Mouse (Mus musculus) embryo, embryonic 11 days (tissue): ENCODE data around the gene Tpst2.

Source experiments
- DNase-seq: peaks from one replicate; pipeline ENCODE4 v3.0.0-alpha.2; 2015

The Tpst2 gene

GRCm38 (mm10) chr5:112276267-112276873 is at the start of gene Tpst2:
TSS of gene Tpst2 (plus strand) at chr5:112276691.
- peak; percentile 99 for DNase-seq

- peak; percentile 50 for DNase-seq
Measured at GRCm38 (mm10) chr5:112227354-112227753, 49.1 kb upstream of the Tpst2 start.

- peak; percentile 37 for DNase-seq
Measured at GRCm38 (mm10) chr5:112227898-112228239, 48.6 kb upstream of the Tpst2 start.

GRCm38 (mm10) chr5:112228240-112229076 is 48.0 kb upstream of the Tpst2 start:
- peak; percentile 87 for DNase-seq

- DNase-seq: no peak
Measured at GRCm38 (mm10) chr5:112235806-112236205, 40.7 kb upstream of the Tpst2 start.

- no peak for DNase-seq
Measured at GRCm38 (mm10) chr5:112236631-112237030, 39.9 kb upstream of the Tpst2 start.

- DNase-seq: peak; percentile 86
Measured at GRCm38 (mm10) chr5:112237439-112237838, 39.1 kb upstream of the Tpst2 start.

- DNase-seq: peak; percentile 58
Measured at GRCm38 (mm10) chr5:112237866-112238570, 38.5 kb upstream of the Tpst2 start.

- DNase-seq: peak; percentile 58
Measured at GRCm38 (mm10) chr5:112238781-112239482, 37.6 kb upstream of the Tpst2 start.

- peak; percentile 89 for DNase-seq
Measured at GRCm38 (mm10) chr5:112240761-112241160, 35.7 kb upstream of the Tpst2 start.

GRCm38 (mm10) chr5:112241849-112242248 is 34.6 kb upstream of the Tpst2 start:
- DNase-seq: no peak

- DNase-seq: no peak
Measured at GRCm38 (mm10) chr5:112242361-112242778, 34.1 kb upstream of the Tpst2 start.

- DNase-seq: no peak
Measured at GRCm38 (mm10) chr5:112243041-112243440, 33.5 kb upstream of the Tpst2 start.

- no peak for DNase-seq
Measured at GRCm38 (mm10) chr5:112243539-112244274, 32.8 kb upstream of the Tpst2 start.

GRCm38 (mm10) chr5:112244275-112244562 is 32.3 kb upstream of the Tpst2 start:
- DNase-seq: no peak

- no peak for DNase-seq
Measured at GRCm38 (mm10) chr5:112244890-112245615, 31.4 kb upstream of the Tpst2 start.

GRCm38 (mm10) chr5:112247399-112247798 is 29.1 kb upstream of the Tpst2 start:
- DNase-seq: no peak

GRCm38 (mm10) chr5:112249106-112249505 is 27.4 kb upstream of the Tpst2 start:
- no peak for DNase-seq

GRCm38 (mm10) chr5:112252400-112252799 is 24.1 kb upstream of the Tpst2 start, which contains the start of gene Cryba4:
TSS of gene Cryba4 (minus strand) at chr5:112252518.
- DNase-seq: no peak

- no peak for DNase-seq
Measured at GRCm38 (mm10) chr5:112253169-112253568, 23.3 kb upstream of the Tpst2 start.

- DNase-seq: no peak
Measured at GRCm38 (mm10) chr5:112254282-112254806, 22.1 kb upstream of the Tpst2 start.

GRCm38 (mm10) chr5:112255426-112255825 is 21.1 kb upstream of the Tpst2 start, which contains the start of gene Crybb1:
TSS of gene Crybb1 (plus strand) at chr5:112255815.
- no peak for DNase-seq
